Mouse (Mus musculus): Measurements from ENCODE around the gene Cdk9.

DNA sequence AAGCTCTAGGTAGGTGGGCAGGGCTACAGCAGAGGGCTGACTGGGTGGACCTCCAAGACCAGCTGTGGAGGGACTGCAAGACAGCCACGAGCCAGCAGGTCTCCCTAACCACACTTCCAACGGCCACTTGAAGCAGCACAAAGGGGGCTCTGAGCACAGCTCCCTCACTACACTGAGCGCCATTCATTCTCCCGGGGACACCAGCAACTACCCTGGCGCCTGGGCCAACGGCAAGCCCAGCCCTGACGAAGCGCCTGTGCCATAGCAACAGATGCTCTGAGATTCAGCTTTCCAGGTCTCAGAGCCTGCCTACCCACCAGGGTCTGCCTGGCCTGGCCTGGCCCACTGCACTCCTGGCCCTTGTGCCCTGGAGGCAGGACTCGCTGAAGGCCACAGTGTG, 5.9 kb upstream of the Cdk9 start:
- no peak for TF ChIP-seq CTCF (IDR thresholded peaks at IDR 0.05; ENCODE audit: low read depth, low read length)
- TF ChIP-seq POLR2A (IDR thresholded peaks at IDR 0.05; ENCODE audit: insufficient read depth, low read length): no peak

Measured in ES-Bruce4 (cell line).